Mouse (Mus musculus) brain, embryonic 18.5 days (tissue): ENCODE results near the gene Mblac1.

Experiments
- DNase-seq: peaks from one replicate; pipeline ENCODE4 v3.0.0-alpha.2; 2012; ENCODE audit warnings: low read depth, low spot score

Mblac1 gene

GRCm38 (mm10) chr5:138193771-138194727 lies at the start of gene Mblac1:
Mblac1 (plus strand) TSS chr5:138194314.
- peak; percentile 71 for DNase-seq

DNA sequence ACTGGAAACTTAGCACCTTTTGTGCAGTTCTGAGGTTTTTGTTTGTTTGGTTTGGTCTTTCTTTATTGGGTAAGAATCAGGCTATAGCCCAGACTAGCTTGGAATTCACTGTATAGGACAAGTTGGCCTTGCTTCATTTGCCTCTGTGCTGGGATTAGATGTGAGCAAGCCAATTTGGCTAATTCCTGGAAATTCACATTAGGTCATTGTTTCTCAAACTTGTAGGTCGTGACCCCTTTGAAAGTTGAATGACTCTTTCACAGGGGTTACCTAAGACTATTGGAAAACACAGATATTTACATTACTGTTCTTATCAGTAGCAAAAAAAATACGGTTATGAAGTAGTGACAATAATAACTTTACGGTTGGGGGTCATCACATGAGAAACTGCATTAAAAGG lies 39.7 kb upstream of the Mblac1 start:
- DNase-seq = no peak

DNA sequence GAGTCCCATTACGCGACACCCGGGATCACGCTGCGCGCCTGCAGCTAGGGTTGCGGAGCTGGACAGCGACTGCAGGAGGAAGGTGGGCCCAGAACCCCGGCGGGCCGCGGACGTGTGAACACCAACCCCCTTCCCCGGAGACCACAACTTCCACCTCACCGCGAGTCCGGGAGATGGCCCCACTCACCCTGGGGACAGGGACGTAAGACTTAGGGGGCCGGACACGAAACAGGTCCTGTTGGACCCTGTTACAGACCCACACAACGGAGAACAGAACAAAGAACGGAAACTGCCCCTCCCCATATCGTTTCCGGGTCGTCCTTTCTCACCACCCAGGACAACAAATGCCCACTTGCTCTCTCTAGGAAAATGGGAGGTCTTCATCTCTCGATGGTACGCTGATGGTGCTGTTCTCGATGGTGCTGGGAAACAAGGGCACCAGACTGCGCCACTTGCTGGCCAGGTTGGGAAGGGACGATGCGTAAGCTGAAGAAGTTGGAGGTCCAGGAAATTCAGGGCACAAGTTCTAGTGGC lies 38.6 kb upstream of the Mblac1 start, which contains the start of gene Zfp113:
Gene Zfp113 (minus strand): TSS at position 302 of the 534 bp plus-strand sequence.
- DNase-seq = peak; percentile 95

GRCm38 (mm10) chr5:138160224-138160762 lies 33.8 kb upstream of the Mblac1 start:
- no peak for DNase-seq

DNA sequence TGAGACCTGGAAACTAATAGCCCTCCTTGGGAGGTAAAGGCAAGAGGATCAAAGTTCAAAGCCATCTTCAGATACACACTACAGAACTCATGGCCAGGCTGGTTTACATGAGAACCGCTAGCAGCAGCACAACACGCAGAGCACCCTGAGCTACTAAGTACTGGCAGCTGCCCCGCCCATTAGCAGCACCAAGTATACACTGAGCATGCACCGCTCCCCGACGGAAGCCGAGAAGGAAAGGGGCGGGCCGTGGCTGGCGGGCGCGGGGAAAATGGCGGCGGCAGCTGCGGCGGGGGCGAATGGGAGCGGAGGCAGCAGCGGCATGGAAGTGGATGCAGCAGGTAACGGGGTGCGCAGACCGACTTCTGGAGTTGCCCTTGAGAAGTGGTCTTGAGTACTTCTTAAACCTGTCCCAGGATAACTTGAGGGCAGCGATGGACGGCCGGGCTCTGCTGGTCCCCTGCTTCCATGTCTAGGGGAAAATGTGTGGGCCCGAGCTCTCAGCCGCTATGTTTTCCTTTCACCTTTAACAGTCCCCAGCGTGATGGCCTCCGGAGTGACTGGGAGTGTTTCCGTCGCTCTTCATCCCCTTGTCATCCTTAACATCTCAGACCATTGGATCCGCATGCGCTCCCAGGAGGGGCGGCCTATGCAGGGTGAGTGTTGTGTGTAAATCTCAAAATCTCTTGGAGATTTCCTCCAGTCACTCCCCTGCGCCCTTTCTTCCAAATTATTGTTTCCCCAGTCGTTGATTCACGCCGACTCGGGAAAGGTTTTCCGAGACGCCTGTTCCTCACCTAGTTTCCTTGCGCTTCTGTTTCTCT lies 33.1 kb upstream of the Mblac1 start, which contains the start of gene Cops6:
Gene Cops6 (plus strand): TSS at position 230 of the 824 bp plus-strand sequence.
- peak; percentile 85 for DNase-seq

- no peak for DNase-seq
These were observed 31.1 kb upstream of the Mblac1 start for GRCm38 (mm10) chr5:138163046-138163445.

DNA sequence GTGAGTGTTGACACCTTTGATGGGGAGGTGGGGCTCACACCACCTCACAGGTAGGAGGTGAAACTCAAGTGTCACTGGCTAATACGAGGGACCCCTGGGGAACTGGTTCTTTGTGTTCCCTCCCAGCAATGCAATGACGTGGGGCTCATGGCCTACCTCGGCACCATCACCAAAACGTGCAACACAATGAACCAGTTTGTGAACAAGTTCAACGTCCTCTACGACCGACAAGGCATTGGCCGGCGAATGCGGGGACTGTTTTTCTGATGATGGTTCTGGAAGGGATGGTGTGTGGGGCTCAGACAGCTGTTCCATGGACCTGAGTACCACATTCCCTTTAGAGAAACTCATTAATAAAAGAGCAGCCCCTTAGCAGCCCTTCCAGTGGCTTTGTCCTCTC lies 30.5 kb upstream of the Mblac1 start:
- DNase-seq = no peak

DNA sequence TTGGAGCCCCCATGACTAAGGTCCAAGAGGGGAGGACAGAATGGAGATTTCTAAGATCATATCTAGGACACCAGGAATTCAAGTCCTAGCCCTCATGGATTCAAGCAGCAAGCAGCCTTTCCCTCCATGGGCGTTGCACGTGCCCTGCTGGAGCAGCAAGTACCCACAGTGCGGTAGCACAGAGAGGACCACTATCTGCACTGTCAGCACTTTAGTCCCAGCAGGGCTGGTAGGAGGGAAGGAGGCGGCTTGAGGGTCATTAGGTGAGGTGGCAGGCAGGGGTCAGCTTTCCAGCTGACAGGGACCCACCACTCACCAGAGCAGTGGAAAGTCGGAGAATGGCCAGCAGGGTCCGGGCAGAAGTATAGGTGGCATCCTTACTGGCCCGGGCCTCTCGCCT lies 28.5 kb upstream of the Mblac1 start:
- no peak for DNase-seq

DNA sequence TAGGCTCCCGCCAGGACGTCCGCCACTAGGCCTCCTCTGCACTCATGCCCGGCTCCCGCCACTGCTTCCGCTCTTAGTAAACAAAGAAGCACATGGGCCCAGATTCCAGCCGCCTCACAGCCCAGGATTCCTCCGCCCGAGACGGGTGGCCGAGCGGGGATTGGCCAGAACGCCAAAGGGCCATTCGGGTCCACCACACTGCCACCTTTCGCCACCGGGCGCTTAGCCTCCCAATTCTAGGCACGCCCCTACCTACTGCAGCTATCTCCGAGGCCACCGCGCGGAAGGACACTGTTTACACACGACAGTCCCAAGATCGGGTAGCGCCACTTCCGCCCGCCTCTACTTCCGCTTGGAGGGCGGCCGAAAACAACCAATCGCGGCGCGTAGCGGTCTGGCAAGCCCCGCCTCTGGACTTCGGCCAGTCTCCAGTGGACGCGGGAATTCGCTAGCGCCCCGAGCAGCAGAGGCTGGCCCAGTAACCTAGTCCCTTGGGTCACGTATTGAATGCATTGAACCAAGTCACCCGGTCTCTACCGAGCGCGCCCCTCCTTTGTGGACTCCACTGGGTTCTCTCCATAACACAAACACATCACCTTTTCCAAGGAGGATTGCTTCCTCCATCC lies 23.1 kb upstream of the Mblac1 start:
- peak; percentile 90 for DNase-seq

- peak; percentile 97 for DNase-seq
These were observed 22.2 kb upstream of the Mblac1 start, which contains the start of the genes Ap4m1 and Mcm7 for GRCm38 (mm10) chr5:138171695-138172491. Ap4m1 (plus strand) TSS chr5:138172002. Mcm7 (minus strand) TSS chr5:138172422.

DNA sequence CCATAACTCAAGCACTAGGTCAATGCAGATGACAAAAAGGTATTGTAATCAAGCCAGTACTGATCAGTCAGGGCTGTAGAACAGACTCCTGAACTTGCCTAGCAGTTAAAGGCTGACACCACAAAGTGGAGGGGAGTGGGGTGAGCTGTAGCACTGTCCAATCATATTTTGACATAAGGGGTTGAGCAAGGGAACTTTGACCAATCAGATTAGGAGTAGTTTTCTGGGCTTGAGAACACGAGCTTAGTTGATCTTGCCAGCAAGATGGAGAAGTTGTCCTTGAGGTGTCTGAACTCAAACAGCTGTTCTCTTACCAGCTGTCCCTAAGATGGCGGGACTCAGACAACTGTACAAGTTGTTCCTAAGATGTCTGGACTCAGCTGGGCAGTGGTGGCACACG lies 20.9 kb upstream of the Mblac1 start:
- DNase-seq = no peak

DNA sequence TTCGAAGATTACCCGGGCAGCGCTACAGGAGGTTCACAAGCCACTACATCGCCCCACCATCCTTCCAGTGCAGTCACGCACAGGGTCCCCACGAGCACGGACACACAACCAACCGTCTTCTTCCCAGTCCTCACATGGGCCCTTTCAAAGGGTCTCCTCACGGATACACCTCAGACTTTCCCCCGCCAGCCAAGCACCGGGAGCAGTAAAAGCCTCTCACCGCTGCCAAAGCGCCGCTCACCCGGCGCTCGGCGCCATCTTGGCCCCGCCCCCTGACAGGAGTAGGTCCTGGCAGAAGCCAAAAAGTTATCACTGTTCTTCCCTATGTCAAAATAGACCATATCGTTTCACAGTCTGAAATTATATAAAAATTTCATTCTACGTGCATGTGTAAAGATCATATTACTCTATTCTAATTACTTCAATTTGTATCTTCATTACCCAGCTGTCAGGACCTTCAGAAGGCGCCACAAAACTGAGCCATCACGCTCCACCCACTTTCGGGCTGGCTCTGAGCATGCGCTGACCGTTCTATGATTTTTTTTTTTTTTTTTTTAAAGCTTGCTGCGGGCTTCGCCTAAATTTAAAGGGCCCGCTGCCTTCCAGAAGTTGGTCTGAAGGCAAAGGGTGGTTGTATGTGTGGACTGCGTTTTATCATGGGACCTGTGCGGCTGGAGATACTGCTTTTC lies 7.0 kb upstream of the Mblac1 start, which contains the start of the genes Taf6 and Cnpy4:
Gene Taf6 (minus strand): TSS at position 502 of the 689 bp plus-strand sequence.
Gene Cnpy4 (plus strand): TSS at position 536 of the 689 bp plus-strand sequence.
- peak; percentile 85 for DNase-seq

DNA sequence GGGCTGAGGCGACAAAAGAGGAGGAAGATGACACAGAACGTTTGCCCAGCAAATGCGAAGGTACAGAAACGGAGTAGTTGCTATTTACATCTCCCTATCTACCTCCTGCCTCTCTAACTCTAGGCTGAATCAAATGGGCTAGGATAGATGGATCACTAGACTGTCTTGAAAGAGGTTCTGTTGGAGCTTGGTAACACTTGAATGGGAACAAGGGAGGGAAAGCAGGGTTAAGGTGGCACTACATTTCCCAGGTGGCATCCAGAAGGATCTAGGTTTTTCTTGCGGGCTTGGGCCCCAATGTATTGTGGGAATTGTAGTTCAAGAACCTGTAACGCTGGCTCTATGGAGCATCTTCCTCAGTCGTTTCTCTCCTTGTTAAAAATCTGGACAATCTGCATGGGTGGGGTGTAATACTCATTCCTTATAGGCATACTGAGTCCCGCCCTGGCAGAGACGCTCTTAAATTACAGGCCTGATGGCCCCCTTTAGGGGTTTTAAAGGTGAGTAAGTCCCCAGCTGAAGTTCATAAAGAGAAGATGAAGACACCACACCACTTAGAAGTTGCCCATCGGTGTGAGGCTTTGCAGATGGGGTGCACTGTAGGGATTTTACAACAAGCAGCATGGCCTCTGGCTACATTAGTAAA lies 6.3 kb upstream of the Mblac1 start:
- DNase-seq = peak; percentile 78

DNA sequence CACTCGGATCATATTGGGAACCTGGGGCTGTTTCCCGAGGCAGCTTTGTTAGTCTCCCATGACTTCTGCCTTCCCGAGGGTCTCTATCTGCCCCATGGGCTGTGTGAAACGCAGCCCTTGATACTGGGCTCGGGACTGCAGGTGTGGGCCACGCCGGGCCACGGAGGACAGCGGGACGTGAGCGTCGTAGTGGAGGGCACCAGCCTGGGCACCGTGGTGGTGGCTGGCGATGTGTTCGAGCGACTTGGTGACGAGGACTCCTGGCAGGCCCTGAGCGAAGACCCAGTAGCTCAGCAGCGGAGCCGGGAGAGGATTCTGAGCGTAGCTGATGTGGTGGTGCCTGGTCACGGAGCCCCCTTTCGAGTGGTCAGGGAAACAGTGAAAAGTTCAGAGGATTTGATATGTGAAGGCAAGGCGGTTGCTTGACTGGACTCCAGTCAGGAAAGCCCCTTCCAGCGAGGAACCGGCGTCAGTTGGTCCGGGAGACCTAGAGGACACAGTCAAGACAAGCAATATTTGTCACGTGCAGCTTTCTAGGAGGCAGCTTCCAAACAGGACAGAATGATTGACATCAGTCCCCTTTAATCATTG lies 736 bp downstream of the Mblac1 start:
- DNase-seq = no peak

- DNase-seq = no peak
These were observed 1.3 kb downstream of the Mblac1 start for GRCm38 (mm10) chr5:138195463-138195862.

DNA sequence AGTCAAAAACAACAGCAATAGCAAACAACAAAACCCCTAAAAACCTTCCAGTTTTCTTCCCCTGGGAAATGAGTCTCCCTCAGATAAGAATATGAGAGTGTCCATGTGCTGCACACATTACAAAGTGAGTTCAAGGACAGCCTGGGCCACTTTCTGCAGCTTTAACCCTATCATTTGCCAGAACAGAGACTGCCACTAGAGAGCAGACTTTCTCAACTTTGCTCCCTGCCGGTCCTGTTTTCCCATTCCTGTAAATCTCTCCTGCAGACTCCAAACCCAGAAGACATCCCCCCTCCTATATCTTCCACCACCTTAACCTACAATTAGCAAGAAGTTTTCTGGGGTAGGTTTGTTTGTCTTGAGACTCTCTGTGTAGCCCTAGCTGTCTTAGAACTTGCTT lies 5.5 kb downstream of the Mblac1 start:
- no peak for DNase-seq

DNA sequence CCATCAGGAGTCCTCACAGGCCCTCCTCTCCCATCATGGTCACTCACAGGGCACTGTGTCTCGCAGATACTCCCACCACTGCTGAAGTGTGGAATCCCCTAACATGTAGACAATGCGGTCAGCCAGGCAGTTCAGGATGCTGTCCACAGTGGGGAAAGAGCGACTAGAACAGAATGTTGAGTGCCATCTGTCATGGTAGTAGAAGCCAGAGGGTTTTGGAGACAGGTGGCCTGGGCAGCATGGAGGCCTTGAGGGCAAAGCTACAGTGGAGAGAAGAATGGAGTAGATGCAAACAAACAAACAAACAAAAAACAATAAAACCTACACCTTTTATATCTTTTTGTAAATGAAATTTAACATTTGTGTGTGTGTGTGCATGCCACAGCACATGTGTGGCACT lies 8.0 kb downstream of the Mblac1 start:
- no peak for DNase-seq

- DNase-seq = no peak
These were observed 13.1 kb downstream of the Mblac1 start for GRCm38 (mm10) chr5:138207253-138207652.

DNA sequence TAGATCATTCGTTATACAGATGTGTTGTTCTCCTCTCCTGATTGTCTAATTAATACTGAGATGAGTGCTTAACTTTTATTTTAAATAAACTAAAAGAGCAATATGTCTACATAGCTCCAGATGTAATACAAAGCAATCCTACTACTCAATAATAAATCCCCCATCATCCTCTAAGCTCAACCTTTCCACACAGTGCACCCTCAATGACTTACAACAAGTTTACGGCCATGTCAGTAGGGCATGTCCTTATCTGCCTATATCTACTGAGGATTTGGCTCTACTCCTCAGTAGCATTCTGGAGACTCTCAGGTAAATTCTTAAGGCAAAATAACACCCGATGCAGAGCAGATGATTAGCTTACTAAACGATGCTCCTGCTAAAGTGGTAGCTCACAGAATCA lies 13.8 kb downstream of the Mblac1 start:
- DNase-seq = no peak
